Mouse (Mus musculus) small intestine, adult 2 months (tissue): ENCODE measurements around the gene Sufu.

Experiments
- CTCF ChIP-seq: fragments of 200-500 bp; IDR thresholded peaks from 2 replicates; pipeline ENCODE4 v1.5.1; 2012; ENCODE audit warnings: low read depth, mild to moderate bottlenecking, control low read depth, inconsistent platforms, low read length, moderate library complexity, mixed read lengths; ENCODE audit not compliant: insufficient replicate concordance, insufficient read length; ENCODE audit errors: extremely low read depth
- POLR2A ChIP-seq: fragments of 200-500 bp; IDR thresholded peaks from 2 replicates; pipeline ENCODE4 v1.6.1; 2012; ENCODE audit warnings: low read depth, mild to moderate bottlenecking, control low read depth, inconsistent platforms, low read length, moderate library complexity

- TF ChIP-seq CTCF (no peak), POLR2A (no peak)
Observed at GRCm38 (mm10) chr19:46447911-46448310, 51.2 kb downstream of the Sufu start.
